Mouse (Mus musculus) layer of hippocampus, postnatal 36 days (tissue): Measurements from ENCODE around the gene Tbx15. TPM values are rescaled to one million over a fixed set of nuclear protein-coding genes. Genes with fewer than 3 reads are reported as not detected.

Experiments used
- microRNA-seq, 2 experiments: library from miRNA; unstranded; fragments of <30 nt; microRNA quantifications; one replicate each; pipeline ENCODE4 v1.2.0; 2021
- total RNA-seq, 2 experiments: library from RNA; stranded (reverse); gene quantifications; 2 replicates each; pipeline ENCODE4 v1.2.3; 2021

The Tbx15 gene
- total RNA-seq, 2 experiments from 2014 or later, result 0.45 to 0.94 TPM

Small RNA genes within 50 kb of the gene (microRNA-seq; reads per million reads assigned to microRNA genes)
- gene Mir6481, result 0 reads per million in 2 experiments

Other genes with a start within 250 kb of the Tbx15 start
- 1 to 10 TPM; 6.3 to 8.5 TPM for gene Wars2, start 99.3 kb upstream of the Tbx15 start, total RNA-seq